Mouse (Mus musculus): ENCODE data around the gene Myh8. TPM values are rescaled to one million over a fixed set of nuclear protein-coding genes. Genes with fewer than 3 reads are reported as not detected.

The Myh8 gene
- polyA plus RNA-seq (2015; fragmentation: Nextera tagmentation; extraction: Ambion mirVana), result 18.2 and 30.1 TPM in 2 replicates

DNA sequence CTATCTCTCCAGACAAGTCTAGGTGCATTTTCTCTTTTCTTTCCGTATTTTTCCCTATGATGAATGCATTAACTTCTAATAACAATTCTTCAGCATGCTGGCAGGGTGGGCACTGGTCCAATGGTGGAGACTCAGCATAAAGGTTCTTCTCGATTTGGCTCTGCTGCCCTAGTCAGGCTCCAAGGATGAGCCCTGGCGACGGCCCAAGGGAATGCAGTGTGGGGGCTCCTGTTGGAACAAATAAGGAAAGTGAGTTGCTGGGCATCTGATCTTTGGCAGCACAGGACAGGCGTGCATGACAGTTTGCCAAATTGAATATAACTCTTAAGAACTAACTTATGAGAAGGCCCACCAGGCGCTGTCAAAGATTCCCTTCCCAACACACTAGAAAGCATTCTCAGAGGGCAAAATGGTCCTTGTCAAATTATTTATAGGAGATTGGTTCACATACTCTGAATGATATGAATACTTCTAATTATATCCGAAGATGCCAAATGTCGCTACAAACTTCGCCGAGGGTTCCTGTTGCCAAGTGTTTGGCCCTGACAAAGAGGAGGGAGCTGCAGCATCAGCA is at the start of gene Myh8:
Myh8 (plus strand) TSS at position 524 of the 574 bp plus-strand sequence.

DNA sequence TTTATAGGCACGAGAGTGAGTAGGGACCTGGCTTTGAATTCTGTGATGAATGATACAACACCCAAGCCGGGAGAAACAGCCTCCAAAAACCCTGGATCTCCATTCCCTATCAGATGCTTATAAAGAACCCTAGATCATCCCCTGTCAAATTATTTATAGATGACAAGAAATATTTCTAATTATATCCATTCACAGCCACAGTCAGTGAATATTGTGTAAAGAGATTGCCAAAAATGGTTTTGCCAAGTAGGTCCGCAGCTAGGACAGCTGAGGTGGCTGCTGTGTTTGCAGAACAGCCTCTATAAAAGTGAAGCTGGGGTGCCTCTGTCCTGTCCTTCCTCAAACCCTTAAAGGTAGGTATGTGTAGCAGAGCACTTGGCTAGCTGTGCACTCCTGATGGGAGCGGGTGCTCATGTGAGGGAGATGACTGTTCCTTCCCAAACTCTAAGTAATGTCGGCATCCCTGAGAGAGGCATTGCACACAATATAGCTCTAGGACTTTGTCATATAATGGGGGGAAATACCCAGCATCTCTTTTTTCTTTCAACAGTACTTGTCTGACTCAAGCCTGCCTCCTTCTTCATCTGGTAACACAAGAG is 39.3 kb upstream of the Myh8 start, which contains the start of gene Myh4:
Myh4 (plus strand) TSS at position 549 of the 599 bp plus-strand sequence.

DNA sequence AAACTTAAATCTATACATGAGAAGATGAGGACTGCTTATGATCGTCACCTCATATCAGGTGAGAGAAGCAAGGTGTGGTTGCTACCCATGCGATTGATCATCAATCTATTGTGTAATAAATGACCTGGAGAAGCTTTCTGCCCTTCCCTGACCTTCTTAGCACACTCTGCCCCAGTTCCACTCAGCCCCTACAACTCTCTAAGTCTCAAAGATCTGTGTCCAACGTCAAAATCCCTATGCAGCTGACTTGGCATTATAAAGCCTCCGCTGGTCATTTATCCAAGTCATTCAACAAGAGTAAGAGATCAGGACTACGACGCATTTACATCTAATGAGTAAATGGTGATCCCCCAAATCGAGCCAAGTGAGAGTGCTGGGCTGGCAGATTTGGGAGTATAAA is 44.4 kb downstream of the Myh8 start, which contains the start of gene Myh13:
Myh13 (plus strand) TSS at position 301 of the 400 bp plus-strand sequence.

Other genes with a start within 250 kb of the Myh8 start
- 17.2 and 19.7 TPM in 2 replicates for gene Adprm, start 224.5 kb upstream of the Myh8 start, polyA plus RNA-seq (2015; fragmentation: Nextera tagmentation; extraction: Ambion mirVana)
- 9.3 and 10.8 TPM in 2 replicates for gene Sco1, start 224.5 kb upstream of the Myh8 start, polyA plus RNA-seq (2015; fragmentation: Nextera tagmentation; extraction: Ambion mirVana)
- gene Myh3, start 198.8 kb upstream of the Myh8 start, polyA plus RNA-seq (2015; fragmentation: Nextera tagmentation; extraction: Ambion mirVana), result 0.06 and 0.18 TPM in 2 replicates
- gene Myh2, start 106.1 kb upstream of the Myh8 start, polyA plus RNA-seq (2015; fragmentation: Nextera tagmentation; extraction: Ambion mirVana), result 8.9 and 21.5 TPM in 2 replicates
- 0.89 and 2.2 TPM in 2 replicates for gene Myh1, start 77.1 kb upstream of the Myh8 start, polyA plus RNA-seq (2015; fragmentation: Nextera tagmentation; extraction: Ambion mirVana)
- gene Myh4, start 39.1 kb upstream of the Myh8 start, polyA plus RNA-seq (2015; fragmentation: Nextera tagmentation; extraction: Ambion mirVana), result 0.06 and 0.07 TPM in 2 replicates
- 0.04 and 0.18 TPM in 2 replicates for gene Myh13, start 44.5 kb downstream of the Myh8 start, polyA plus RNA-seq (2015; fragmentation: Nextera tagmentation; extraction: Ambion mirVana)
- 17.4 and 18.2 TPM in 2 replicates for gene Gas7, start 178.3 kb downstream of the Myh8 start, polyA plus RNA-seq (2015; fragmentation: Nextera tagmentation; extraction: Ambion mirVana)